Mouse (Mus musculus) megakaryocyte, embryonic 14.5 days (primary cell): ENCODE measurements around the gene Adcy9. TPM values are rescaled to one million over a fixed set of nuclear protein-coding genes. Genes with fewer than 3 reads are reported as not detected.
"Not testable (repeated sequence)": the region's sequence is repeated elsewhere in the genome, so short reads cannot be mapped to it uniquely, and the experiment has no call there.

ENCODE experiments used
- H3K27me3 ChIP-seq: replicated peaks from 2 replicates; pipeline ENCODE3; 2012; ENCODE audit warnings: inconsistent platforms
- H3K36me3 ChIP-seq: replicated peaks from 2 replicates; pipeline ENCODE3; 2012; ENCODE audit warnings: low read length, inconsistent platforms, mixed read lengths
- H3K4me1 ChIP-seq: 2 replicates; pipeline ENCODE4 v1.6.1; 2012; ENCODE audit warnings: inconsistent platforms
- H3K4me3 ChIP-seq: replicated peaks from 2 replicates; pipeline ENCODE3; 2012; ENCODE audit warnings: moderate library complexity, mild to moderate bottlenecking, inconsistent platforms
- H3K9me3 ChIP-seq: 2 replicates; pipeline ENCODE4 v1.6.1; 2012; ENCODE audit warnings: inconsistent platforms
- FLI1 ChIP-seq: IDR thresholded peaks from 2 replicates; pipeline ENCODE4 v1.6.1; 2012; ENCODE audit warnings: low read length, inconsistent platforms, mixed read lengths
- GATA1 ChIP-seq: IDR thresholded peaks from 3 replicates; pipeline ENCODE4 v1.6.1; 2012; ENCODE audit warnings: mixed read lengths, low read length, inconsistent platforms, borderline replicate concordance
- polyA plus RNA-seq: library from polyadenylated mRNA; stranded (reverse); fragments of >175 nt; gene quantifications from 2 replicates; pipeline ENCODE4 v1.2.3, GENCODE M21; 2012; ENCODE audit warnings: low replicate concordance; ENCODE audit not compliant: insufficient read depth

Gene Adcy9
- polyA plus RNA-seq, 1 experiment = 3.5 TPM

- no peaks in the 10 kb centered on the region for H3K36me3 ChIP-seq
- H3K4me3 ChIP-seq = no peak overlapping the region
- peaks cover 23% of the 10 kb centered on the region for H3K4me1 ChIP-seq
- H3K9me3 ChIP-seq = no peaks in the 10 kb centered on the region
- H3K27me3 ChIP-seq = peaks cover 35% of the 10 kb centered on the region
- TF ChIP-seq GATA1 (no peak), FLI1 (no peak)
Measured at GRCm38 (mm10) chr16:4263486-4263885, 156.8 kb downstream of the Adcy9 start.

GRCm38 (mm10) chr16:4257546-4257945 lies 162.8 kb downstream of the Adcy9 start:
- Histone ChIP-seq H3K9me3 (no peaks in the 10 kb centered on the region), H3K4me3 (no peak overlapping the region), H3K4me1 (no peaks in the 10 kb centered on the region), H3K27me3 (peaks cover 3% of the 10 kb centered on the region), H3K36me3 (no peaks in the 10 kb centered on the region)
- TF ChIP-seq FLI1 (no peak), GATA1 (no peak)

- Histone ChIP-seq H3K27me3 (no peaks in the 10 kb centered on the region), H3K4me1 (no peaks in the 10 kb centered on the region), H3K9me3 (peaks cover 54% of the 10 kb centered on the region), H3K4me3 (no peak overlapping the region), H3K36me3 (no peaks in the 10 kb centered on the region)
- TF ChIP-seq FLI1 (no peak), GATA1 (no peak)
Measured at GRCm38 (mm10) chr16:4248791-4249190, 171.5 kb downstream of the Adcy9 start.

- H3K36me3 ChIP-seq, H3K4me1 ChIP-seq, H3K4me3 ChIP-seq: not testable (repeated sequence)
- peaks cover 42% of the 10 kb centered on the region for H3K9me3 ChIP-seq
- H3K27me3 ChIP-seq = peaks cover 10% of the 10 kb centered on the region
Measured at GRCm38 (mm10) chr16:4245241-4245640, 175.1 kb downstream of the Adcy9 start.

Other genes with a start within 250 kb of the Adcy9 start
- gene Crebbp, start 206.5 kb downstream of the Adcy9 start, polyA plus RNA-seq = 7.5 and 8.2 TPM in 2 replicates
- gene Srl, start 121.3 kb upstream of the Adcy9 start, polyA plus RNA-seq = 0.03 TPM in 1 of 2 replicates, not detected in the other
- 27.6 and 46.2 TPM in 2 replicates for gene Tfap4, start 139.4 kb upstream of the Adcy9 start, polyA plus RNA-seq
- 0.62 and 2.0 TPM in 2 replicates for gene Glis2, start 174.2 kb upstream of the Adcy9 start, polyA plus RNA-seq
- 137 and 230 TPM in 2 replicates for gene Pam16, start 204.5 kb upstream of the Adcy9 start, polyA plus RNA-seq
- gene Vasn, start 219.4 kb upstream of the Adcy9 start, polyA plus RNA-seq = 0.58 TPM in 1 of 2 replicates, not detected in the other
- gene Dnaja3, start 219.5 kb upstream of the Adcy9 start, polyA plus RNA-seq = 3.1 and 5.3 TPM in 2 replicates